Mouse (Mus musculus) right cerebral cortex, postnatal 10 days (tissue): ENCODE data around the gene Gm20388.

ENCODE experiments used
- DNase-seq, 2 experiments: peaks; one replicate each; pipeline ENCODE4 v3.0.0; 2021; ENCODE audit warnings: low spot score in 2 of 2

Gene Gm20388

DNA sequence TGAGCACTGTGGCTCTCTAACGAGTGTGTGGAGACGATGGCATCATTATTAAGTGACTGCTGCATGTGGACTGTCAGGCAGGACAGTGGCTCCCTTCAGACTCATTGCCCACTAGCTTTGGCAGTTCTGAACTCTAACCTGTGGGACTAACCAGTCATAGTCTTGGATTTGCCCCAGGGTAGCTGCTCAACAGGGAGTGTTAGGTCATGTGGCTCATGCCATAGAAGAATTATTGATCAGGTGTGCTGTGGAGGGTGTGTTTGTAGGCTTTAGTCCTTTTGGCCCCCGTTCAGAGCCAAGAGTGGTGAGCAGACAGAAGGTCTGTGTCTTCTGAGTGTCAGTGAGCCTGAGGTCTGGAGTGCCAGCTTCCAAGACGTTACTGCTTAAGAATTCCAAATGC, 2082.3 kb downstream of the Gm20388 start:
- DNase-seq, result no peak

DNA sequence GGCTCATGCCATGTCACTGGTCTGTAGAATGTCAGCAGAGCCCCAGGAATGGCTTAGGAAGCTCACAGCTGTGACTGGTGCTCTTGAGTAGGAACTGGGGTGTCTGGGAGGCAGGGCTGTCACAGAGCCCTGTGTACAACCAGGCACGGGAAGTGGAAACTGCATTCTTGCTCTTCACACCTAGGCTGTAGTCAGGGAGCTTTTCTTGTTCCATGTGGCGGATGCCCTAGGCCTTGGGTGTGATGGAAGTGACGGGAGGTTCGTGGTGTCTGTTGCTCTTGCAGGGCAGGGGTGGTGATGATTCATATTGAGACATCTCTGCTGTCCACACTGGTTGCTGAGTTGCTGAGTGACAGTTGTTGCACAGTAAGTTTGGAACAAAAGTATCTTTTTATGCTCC, 2084.5 kb downstream of the Gm20388 start:
- DNase-seq, result no peak

DNA sequence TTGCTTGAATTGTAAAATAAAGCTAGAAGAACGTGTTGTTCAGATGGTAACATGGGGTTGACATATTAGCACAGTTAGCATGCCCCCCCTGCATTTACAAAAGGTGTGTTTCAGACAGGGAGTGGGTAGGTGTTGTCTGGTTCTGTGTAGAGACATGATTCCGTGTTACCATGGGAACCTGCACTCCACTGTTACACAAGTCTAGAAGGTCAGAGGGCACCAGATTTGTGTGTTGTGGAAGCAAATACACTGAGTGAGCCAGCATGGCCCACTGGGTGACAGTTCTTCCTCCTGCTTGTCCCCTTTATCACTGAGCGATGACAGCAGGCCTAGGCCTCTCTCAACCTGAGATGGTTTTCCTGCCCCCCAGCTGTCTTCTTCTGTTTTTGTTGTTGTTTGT, 2085.3 kb downstream of the Gm20388 start:
- no peak for DNase-seq

DNA sequence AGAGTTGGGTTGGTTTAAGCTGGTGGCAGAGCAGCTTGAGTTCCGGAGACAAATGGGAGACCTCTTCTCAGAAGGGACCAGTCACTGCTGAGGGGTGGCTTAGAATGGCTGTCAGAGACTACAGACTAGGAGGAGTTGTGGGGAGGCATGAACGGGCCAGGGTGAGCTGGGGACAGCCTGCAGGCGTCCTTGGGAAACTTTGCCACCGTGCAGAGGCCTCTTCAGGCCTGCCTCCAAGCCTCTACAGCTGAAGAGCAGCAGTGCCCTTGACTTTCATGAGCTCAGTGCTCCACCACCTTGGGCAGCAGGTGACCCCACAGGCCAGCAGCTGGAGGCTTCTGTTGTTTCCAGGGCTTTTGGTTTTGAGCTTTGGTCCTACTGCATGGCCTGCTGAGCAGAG, 2088.0 kb downstream of the Gm20388 start:
- no peak for DNase-seq

DNA sequence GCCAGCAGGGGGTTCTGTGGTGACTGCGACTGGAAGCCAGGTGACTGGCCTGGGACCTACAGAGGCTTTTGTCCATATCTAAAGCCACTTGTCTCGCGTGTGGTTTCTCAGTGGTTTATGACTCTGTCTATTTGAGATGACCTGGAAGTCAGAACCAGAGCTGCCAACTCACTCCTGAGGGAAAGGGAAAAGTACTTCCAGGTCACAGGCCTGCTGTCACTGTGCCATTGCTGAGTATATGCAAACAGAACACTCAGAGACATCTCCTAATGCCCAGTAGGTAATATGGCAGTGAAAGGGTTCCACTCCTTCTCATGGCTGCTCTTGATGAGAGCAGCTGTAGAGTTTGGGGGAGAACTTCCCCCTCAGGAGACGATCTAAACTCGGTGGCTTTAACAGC, 2088.6 kb downstream of the Gm20388 start:
- DNase-seq, result no peak

DNA sequence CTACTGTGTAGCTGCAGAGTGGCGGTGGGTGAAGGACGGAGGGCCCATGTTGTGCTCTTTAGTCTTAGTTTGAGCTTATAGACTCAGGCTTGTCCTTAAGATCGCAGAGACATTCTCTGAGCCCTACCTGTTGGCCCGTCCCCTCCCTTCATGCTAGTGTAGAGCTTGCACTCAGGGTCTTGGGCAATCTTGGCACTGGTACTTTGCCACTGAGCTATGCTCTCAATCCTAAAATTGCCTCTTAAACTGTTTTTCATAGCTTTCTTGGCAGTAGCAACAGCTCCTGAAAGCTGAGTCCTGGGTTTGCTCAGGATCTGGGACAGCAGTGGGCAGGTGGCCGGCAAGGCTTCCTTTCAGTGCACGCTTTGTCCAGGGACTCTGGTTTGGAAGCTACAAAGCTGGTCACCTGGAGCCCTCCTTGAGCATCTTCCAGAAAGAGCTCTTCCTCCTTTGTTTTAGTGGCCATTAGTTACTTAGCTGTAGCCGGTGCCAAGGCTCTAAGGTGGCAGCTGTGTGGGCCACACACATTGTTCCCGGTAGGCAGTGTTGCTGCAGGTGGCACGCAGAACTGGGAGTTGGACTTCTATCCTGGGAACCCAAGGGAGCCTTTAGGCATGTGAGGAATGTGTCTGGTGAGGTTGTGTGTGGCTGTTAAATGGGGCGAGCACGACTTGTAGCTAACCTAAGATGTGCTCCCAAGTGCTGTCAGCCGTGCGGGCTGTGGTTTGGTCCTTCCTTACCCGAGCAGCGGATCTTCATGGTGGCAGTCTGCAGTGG, 2090.9 kb downstream of the Gm20388 start:
- DNase-seq, result no peak

DNA sequence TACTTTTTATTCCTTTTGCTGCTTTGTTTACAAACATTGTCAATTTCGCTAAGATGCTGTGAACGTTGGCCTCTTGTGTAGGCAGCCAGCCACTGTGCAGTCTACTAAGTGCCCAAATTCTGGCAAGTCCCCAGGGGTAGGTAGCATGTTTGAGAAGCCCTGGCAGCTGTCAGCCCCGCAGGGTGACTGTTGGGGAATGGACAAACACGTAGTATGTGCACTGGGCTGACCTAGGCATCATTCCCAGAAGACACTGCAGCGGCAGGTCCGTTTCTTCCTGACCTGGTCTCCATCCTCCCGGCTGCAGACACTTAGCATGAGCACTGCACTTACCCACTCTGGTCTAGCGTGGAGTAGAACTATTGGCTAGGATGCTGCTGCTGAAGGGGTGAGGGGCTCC, 2093.0 kb downstream of the Gm20388 start:
- no peak for DNase-seq

DNA sequence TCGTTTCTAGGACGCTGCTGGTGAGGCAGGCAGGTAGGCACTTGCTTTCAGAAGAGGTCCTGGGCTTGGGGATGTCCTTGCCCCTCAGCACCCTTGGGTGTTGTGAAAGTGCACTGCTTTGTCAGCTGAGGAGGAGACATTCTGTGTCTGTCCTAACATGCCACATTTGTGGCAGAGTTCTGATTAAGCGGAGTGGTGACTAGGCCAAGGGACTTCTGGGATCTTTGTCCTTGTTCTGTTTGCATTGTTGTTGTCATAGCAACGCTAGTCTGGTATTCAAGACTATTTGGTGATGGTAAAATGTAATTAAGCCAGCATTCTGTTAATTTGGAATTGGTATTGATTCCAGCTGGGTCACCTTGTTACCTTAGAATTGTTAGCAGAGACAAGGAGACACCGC, 2093.5 kb downstream of the Gm20388 start:
- no peak for DNase-seq

DNA sequence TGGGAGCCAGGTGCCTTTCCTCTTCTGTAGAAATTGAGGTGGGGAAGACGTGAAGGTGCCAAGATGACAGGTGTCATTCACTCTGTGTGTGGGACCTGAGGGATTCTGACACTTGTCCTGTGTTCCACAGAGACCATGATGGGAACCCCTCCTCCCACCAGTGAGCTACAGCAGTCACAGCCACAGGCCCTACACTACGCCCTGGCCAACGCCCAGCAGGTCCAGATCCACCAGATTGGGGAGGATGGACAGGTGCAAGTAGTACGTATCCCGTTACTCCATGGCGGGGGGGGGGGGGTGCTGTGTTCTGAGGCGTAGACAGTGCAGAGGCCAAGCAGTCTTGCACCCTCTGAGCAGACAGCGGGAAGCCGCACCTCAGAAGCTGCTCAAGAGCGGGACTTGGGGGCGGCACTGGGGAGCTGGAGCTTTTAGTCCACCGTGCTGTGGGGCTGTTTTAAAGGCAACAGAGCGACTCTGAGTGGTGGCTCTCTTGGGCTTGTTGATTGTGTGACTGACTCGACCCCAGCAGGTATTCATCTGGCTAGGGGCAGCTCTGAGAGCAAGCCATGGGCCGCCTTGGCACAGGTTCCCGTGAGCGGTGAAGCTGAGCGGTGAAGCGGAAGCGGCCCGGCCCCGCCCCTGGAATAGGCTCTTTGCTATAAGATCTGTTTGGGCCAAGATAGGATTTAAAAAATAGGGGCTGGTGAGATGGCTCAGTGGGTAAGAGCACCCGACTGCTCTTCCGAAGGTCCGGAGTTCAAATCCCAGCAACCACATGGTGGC, 2095.0 kb downstream of the Gm20388 start:
- no peak for DNase-seq

DNA sequence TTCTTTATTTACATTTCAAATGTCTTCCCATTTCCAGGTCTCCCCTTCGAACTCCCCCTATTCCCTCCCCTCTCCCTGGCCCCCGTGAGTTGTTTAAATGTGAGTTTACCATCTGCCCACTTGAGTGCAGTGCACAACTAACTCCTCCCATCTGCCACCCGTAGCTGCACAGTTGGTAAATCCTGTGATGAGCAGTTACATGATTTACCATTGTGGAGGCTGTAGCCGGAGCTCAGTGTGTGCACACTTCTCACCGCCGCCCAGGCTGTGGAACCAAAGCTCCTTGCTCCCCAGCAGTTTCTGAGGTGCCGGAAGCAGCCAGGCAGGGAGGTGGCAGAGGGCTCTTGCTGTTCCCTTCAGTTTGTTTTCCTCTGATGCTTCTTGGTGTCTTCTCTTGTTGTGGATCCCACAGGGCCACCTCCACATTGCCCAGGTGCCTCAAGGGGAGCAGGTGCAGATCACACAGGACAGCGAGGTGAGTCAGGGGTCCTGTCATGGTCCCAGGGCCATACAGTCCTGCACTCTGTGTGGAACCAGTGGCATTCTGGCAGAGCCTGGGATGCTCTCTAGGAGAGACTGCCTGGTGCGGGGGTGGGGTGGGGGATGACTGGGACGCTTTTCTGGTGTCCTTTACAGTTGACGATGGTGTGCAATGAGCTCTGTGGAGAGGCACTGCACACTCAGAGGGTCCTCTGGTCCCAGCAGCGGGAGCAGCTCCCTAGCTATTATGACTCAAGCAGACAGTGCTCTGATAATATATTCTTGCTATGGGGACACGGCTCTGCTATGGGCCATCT, 2096.2 kb downstream of the Gm20388 start:
- DNase-seq, result peak; percentile 48 to 59

DNA sequence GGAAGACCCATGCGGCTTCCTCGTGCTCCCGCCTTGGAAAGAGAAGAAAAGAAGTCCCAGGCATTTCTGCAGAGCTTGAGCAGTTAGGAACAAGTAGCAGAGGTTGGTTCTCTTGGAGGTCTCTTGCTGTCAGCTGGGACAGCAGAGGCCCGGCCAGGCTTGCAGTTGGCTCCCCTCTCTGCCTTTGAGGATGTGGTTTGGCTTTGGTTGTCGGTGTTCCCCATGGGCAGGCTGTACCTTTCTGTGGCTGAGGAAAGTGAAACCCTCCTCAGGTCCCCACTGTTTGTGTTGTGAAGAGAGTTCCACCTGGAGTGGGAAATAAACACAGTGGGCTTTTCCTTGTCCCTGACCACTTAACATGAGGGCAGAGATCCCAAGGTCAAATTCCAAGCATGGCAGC, 2097.8 kb downstream of the Gm20388 start:
- DNase-seq, result no peak

DNA sequence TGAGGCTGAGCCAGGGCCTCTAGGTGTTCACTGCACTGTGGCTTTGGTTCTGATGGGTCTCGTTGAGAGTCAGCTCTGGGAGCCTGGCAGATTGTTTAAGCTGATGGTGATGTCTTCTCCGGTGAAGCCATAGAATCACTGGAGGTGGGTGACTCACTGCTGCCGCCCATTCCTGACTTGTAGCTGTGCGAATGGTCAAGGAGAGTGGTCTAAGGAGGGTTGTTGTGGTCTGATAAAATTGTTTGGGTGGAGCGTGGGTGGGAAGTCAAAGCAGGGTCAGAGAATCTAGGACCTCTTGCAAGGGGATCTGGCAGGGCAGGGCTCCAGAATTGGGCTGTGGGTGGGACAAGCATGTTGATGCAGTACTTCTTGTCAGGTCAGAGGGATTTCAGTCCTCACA, 2100.0 kb downstream of the Gm20388 start:
- DNase-seq, result no peak

DNA sequence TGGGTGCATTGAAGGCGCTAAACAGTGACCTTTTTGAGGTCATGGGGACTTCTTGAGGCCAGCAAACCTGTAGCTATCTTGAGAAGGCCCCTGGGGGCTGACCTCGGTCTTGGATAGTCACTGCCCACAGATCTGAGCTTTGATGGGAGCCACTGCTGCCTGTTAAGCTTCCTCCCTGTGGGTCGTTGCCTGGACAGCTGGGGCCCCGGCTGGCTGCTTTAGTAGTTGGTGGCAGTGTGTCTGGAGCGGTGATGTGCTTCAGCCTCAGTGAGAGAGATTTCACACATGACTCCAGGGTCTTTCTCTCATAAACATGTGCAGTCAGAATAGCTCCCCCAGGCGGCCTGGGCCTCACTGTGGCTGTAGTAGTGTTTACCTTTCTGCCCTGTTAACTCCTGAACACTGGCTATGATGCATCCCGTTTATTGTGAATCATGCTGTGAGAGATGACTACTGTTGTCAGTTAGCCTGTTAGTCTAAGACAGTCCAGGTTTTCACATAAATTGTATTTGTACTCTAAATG, 2100.5 kb downstream of the Gm20388 start:
- no peak for DNase-seq

DNA sequence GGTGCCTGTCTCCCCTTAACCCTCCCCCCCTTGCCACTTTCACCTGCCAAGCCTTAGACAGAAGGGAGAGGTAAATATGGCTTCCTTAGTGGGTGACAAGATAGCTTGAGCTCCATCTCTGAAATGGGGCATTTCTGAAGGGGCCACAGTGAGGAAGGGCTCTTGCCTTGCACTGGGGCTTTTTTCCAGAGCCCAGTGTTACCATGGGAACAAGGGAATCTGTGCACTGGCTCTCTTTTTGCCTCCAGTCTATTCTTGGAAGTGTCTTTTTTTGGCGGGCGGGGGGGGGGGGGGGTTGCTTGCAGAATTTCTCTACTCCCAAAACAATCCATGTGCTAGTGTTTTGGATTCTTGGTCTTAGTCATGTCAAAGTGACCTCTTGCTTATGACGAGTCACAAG, 2104.0 kb downstream of the Gm20388 start:
- peak; percentile 59 to 64 for DNase-seq

DNA sequence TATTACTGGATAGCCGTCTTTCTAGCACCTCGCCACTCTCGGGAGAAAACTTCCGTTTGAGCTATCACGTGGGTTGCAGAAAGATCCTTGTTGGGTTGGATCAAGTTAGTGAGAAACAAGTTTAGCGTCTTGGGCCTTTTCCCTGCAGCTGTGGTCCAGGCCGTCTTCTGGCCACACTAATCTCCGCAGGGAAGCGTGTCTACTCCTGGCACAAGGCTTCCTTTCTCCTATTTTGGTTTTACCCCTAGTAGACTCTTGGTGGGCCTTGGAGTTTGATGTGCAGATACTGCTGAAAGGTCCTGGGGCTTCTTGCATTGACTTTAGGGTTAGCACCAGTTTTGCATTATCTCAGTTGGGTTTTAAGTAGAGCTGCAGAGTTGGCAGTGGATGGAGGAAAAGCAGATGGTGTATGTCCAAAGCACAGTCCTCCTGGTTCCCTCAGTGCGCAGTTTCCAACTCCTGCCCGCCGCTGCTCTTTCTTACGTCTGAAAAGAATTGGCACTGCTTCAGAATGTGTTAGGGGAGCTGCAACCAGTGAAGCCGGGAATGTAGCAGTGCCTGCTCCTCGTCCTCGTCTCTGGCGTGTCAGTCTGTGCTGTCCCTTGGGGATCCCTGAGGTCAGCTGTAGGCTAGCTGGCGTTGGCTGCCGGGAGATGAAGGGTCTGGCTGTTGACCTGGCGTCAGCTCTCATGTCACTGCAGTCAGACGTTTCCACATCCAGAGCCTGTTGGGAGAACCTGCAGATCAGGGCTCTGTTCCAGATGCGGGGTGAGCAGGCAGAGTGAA, 2107.6 kb downstream of the Gm20388 start:
- peak; percentile 61 to 66 for DNase-seq

DNA sequence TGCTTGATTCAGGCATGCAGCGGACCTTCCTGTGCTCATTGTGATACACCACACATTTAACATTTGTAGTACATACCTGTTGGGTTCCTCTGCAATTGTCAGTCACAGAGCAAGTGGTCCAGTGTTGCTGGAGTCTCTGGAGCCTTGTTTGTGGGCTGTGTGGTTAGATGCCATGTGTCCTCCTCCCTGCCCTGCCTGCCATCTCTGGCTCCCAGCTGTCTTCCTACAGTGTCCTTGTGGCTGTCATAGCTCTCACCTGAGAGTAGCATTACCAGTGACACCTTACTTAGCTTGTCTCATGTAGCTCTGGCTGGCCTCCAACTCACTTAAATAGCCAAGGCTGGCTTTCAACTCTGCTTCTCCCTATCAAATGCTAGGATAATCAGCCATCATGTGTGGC, 2108.5 kb downstream of the Gm20388 start:
- DNase-seq, result no peak

DNA sequence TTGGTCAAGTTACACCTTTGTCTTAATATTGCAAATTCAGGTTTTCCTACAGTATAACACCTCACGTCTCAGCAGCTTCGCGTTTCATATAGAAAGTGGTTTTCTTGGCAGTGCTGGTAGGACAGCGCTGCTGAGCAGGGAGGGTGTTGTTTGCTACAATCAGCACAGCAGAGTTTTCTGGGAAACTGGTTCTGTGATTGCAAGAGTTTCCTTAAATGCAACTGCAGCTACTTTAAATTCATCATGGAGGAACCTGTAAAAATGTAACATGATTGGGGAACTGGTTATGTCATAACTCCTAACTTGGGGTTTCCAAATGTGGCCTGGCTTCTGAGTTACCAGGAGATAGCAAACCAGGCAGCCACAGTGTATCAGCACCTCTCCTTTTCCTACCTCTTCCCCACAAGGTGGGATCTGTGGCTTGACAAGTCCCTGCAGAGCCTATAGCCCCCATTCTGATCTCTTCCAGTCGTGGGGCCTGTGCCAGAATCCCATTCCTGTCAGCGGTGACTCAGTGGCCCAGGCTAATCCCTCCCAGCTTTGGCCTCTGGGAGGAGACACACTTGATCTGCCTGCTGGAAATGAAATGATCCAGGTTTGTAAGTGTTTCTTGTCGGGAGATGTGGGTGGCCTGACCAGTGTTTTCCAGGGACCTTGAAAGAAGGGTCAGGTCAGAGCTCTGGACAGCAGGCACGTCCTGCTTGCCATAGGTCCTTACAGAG, 2109.6 kb downstream of the Gm20388 start:
- no peak for DNase-seq

DNA sequence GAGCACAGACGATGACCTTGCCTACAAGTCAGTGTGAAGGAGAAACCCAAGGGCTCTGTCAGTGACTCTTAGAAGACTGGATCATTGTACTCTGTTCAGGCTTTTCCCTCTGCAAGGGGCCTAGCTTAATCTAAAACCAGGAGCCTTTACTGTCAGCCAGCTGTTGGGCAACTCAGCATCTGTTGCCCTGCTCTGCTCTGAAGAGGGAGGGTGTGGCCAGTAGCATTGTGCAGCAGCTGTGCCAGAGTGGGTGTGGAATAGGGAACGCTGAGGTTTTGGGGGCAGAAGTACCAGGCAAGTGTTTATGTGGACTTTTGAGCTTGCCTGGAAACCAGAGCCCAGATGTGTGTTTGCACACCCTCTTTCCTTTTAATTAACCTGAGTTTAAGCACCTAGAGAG, 2111.1 kb downstream of the Gm20388 start:
- DNase-seq, result no peak

DNA sequence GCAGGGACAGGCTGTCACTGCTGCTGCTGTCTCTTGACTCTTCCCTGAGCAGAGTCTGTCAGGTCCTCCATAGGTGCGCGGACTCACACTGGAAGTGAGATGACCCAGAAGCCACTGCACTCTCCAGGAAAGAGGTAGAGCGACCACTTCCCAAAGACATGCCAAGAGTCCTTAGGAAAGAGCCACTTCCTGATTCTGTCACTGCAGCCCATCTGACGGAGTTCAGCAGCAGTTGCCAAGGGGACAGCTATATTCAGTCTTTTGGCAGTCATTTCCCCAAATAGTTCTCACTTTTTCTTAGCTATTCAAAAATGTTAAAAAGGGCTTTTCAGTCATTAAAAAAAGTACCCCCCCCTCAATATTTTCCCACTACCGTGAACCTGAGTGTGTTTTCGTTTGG, 2111.6 kb downstream of the Gm20388 start:
- DNase-seq, result peak; percentile 50 to 60

DNA sequence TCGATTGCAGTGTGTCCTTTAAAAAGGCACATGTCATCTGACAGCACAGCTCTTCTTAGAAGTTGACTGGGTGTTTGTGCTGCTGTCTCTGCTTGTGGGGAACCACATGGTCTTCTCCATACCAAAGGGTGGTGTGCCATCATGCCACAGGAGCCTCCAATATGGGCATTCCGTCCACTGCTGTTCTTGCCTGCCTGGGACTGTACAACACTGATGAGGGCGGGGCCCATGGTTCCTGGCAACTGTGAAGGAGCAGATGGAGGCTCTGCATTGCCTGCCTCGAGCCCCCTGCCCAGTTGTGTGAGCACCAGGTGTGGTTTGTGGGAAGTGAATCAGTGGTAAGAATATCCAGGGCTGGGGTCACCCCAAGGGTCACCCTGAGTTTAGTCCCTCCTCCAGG, 2112.1 kb downstream of the Gm20388 start:
- DNase-seq, result peak; percentile 42 to 50

DNA sequence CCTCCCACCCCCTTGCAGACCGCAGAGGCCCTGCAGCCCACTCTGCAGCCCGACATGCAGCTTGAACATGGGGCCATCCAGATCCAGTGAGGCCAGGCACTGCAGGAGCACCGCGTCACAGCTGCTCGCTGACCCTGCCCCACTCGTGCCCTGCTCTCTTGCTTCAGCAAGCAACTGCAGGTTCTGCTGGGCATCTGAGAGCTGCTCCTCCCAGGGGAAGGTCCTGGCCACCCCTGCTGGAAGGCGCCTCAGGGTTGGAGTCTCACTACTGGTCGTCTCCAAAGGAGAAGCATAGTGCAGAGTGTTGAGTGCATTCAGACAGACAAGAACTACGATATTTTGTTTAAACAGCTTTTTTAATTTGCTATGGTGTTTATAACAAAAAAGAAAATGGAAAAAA, 2114.9 kb downstream of the Gm20388 start:
- no peak for DNase-seq
